Mouse (Mus musculus): Measurements from ENCODE around the gene Wdr31. TPM values are rescaled to one million over a fixed set of nuclear protein-coding genes. Genes with fewer than 3 reads are reported as not detected.

The Wdr31 gene
- polyA plus RNA-seq, 1 experiment: 8.3 TPM

GRCm38 (mm10) chr4:62501534-62501933, 30.8 kb upstream of the Wdr31 start:
- TF ChIP-seq CTCF (IDR thresholded peaks at IDR 0.05; ENCODE audit: extremely low read depth, insufficient read depth, low read length) (no peak), POLR2A (IDR thresholded peaks at IDR 0.05; ENCODE audit: extremely low read depth, insufficient read depth, low read length) (no peak)
- H3K27ac ChIP-seq (ENCODE audit: insufficient read depth, low read length): no peak overlapping the region
- H3K4me3 ChIP-seq (ENCODE audit: insufficient read depth, low read length): peak overlapping the region; percentile 66
- peaks cover 2% of the 10 kb centered on the region for H3K4me1 ChIP-seq (ENCODE audit: control insufficient read depth, insufficient read depth, low read length)

DNA sequence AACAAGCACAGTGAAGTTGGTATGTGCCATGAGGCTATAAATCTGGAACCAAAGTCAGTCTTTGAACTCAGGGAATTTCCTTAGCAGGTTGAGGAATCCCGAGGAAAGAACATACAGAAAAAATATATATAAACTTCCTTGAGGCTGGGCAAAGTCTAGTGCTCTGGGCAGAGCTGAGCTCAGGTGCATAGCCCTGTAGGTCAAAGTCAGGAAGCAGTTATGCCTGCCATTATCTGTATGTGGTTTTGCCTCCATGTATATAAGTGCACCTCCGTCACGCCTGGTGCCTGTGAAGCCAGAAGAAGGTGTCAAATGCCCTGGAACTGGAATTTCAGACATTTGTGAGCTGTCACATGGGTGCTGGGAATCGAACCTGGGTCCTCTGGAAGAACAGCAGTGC, 30.1 kb upstream of the Wdr31 start:
- peaks cover 5% of the 10 kb centered on the region for H3K4me1 ChIP-seq (ENCODE audit: control insufficient read depth, insufficient read depth, low read length)
- no peak overlapping the region for H3K4me3 ChIP-seq (ENCODE audit: insufficient read depth, low read length)
- H3K27ac ChIP-seq (ENCODE audit: insufficient read depth, low read length): no peak overlapping the region
- TF ChIP-seq POLR2A (IDR thresholded peaks at IDR 0.05; ENCODE audit: extremely low read depth, insufficient read depth, low read length): no peak
- TF ChIP-seq CTCF (IDR thresholded peaks at IDR 0.05; ENCODE audit: extremely low read depth, insufficient read depth, low read length): no peak

DNA sequence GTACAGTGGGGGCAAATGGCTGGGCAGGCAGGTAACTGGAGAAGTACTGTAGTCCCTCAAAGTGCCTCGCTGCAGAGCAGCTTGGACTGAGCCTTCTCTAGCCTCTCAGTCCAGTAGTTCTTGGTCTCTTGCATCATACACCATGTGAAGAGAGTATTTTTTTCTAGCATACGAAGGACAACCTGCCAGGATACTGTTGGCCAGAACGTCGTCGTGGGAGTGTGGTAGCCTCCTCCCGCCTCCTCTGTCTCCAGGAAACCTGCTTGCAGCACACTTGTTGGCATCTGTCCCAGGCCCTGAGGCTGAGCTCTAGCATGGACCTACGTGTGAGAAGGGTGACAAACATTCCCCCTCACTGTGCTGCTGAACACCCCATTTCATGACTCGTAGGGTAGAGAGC, 26.1 kb upstream of the Wdr31 start:
- TF ChIP-seq CTCF (IDR thresholded peaks at IDR 0.05; ENCODE audit: extremely low read depth, insufficient read depth, low read length) (no peak), POLR2A (IDR thresholded peaks at IDR 0.05; ENCODE audit: extremely low read depth, insufficient read depth, low read length) (no peak)
- H3K4me1 ChIP-seq (ENCODE audit: control insufficient read depth, insufficient read depth, low read length): peaks cover 5% of the 10 kb centered on the region
- H3K4me3 ChIP-seq (ENCODE audit: insufficient read depth, low read length): no peak overlapping the region
- H3K27ac ChIP-seq (ENCODE audit: insufficient read depth, low read length): no peak overlapping the region

GRCm38 (mm10) chr4:62495946-62496345, 25.2 kb upstream of the Wdr31 start:
- no peak for TF ChIP-seq POLR2A (IDR thresholded peaks at IDR 0.05; ENCODE audit: extremely low read depth, insufficient read depth, low read length)
- no peak for TF ChIP-seq CTCF (IDR thresholded peaks at IDR 0.05; ENCODE audit: extremely low read depth, insufficient read depth, low read length)
- H3K27ac ChIP-seq (ENCODE audit: insufficient read depth, low read length): no peak overlapping the region
- H3K4me1 ChIP-seq (ENCODE audit: control insufficient read depth, insufficient read depth, low read length): peaks cover 5% of the 10 kb centered on the region
- H3K4me3 ChIP-seq (ENCODE audit: insufficient read depth, low read length): no peak overlapping the region

- Histone ChIP-seq H3K4me3 (ENCODE audit: insufficient read depth, low read length) (no peak overlapping the region), H3K4me1 (ENCODE audit: control insufficient read depth, insufficient read depth, low read length) (peaks cover 5% of the 10 kb centered on the region), H3K27ac (ENCODE audit: insufficient read depth, low read length) (no peak overlapping the region)
- TF ChIP-seq POLR2A (IDR thresholded peaks at IDR 0.05; ENCODE audit: extremely low read depth, insufficient read depth, low read length) (no peak), CTCF (IDR thresholded peaks at IDR 0.05; ENCODE audit: extremely low read depth, insufficient read depth, low read length) (no peak)
Measured at GRCm38 (mm10) chr4:62494230-62494629, 23.5 kb upstream of the Wdr31 start.

DNA sequence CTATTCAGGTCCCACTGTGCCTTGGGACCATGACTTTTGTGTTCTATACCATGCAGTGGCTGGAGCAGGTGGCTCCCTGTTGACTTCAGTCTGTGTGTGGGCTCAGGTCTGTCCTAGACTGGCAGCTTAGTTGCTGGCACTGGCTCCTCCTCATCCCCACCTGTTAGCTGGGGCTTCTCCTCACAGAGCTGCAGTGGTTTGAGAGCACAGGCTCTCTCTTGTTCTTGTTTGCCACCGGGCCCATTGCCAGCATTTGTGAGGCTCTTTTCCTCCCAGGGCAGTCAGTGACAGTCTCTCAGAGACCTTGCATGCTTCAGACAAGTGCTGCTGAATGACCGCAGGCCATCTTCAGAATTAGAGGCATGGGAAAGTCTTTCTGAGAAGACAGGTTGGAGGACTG, 22.0 kb upstream of the Wdr31 start:
- no peak overlapping the region for H3K4me3 ChIP-seq (ENCODE audit: insufficient read depth, low read length)
- TF ChIP-seq POLR2A (IDR thresholded peaks at IDR 0.05; ENCODE audit: extremely low read depth, insufficient read depth, low read length): no peak
- TF ChIP-seq CTCF (IDR thresholded peaks at IDR 0.05; ENCODE audit: extremely low read depth, insufficient read depth, low read length): no peak
- peaks cover 5% of the 10 kb centered on the region for H3K4me1 ChIP-seq (ENCODE audit: control insufficient read depth, insufficient read depth, low read length)
- H3K27ac ChIP-seq (ENCODE audit: insufficient read depth, low read length): no peak overlapping the region

- H3K27ac ChIP-seq (ENCODE audit: insufficient read depth, low read length): no peak overlapping the region
- no peak overlapping the region for H3K4me3 ChIP-seq (ENCODE audit: insufficient read depth, low read length)
- TF ChIP-seq POLR2A (IDR thresholded peaks at IDR 0.05; ENCODE audit: extremely low read depth, insufficient read depth, low read length) (no peak), CTCF (IDR thresholded peaks at IDR 0.05; ENCODE audit: extremely low read depth, insufficient read depth, low read length) (no peak)
- H3K4me1 ChIP-seq (ENCODE audit: control insufficient read depth, insufficient read depth, low read length): no peaks in the 10 kb centered on the region
Measured at GRCm38 (mm10) chr4:62487914-62488313, 17.2 kb upstream of the Wdr31 start.

DNA sequence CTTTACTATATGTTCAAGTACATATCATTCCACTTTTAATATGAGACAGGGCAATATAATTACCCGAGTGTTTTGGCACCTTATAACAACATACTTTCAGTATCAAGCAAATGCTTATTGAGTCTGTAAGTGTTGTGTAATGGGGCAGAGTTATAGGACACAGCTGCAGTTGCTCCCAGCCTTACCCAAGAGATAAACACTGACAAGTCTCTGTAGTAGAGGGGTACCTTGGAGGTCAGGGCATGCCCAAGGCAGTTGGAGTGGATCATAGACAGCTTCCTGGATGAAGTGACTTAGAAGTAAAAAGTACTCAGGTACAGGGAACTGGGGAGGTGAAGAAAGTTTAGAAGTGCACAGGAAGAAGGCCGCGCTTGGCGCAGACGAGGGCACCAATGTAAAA, 16.5 kb upstream of the Wdr31 start:
- H3K4me3 ChIP-seq (ENCODE audit: insufficient read depth, low read length): no peak overlapping the region
- no peaks in the 10 kb centered on the region for H3K4me1 ChIP-seq (ENCODE audit: control insufficient read depth, insufficient read depth, low read length)
- no peak overlapping the region for H3K27ac ChIP-seq (ENCODE audit: insufficient read depth, low read length)
- no peak for TF ChIP-seq POLR2A (IDR thresholded peaks at IDR 0.05; ENCODE audit: extremely low read depth, insufficient read depth, low read length)
- TF ChIP-seq CTCF (IDR thresholded peaks at IDR 0.05; ENCODE audit: extremely low read depth, insufficient read depth, low read length): no peak

GRCm38 (mm10) chr4:62486162-62486696, 15.5 kb upstream of the Wdr31 start:
- TF ChIP-seq POLR2A (IDR thresholded peaks at IDR 0.05; ENCODE audit: extremely low read depth, insufficient read depth, low read length) (no peak), CTCF (IDR thresholded peaks at IDR 0.05; ENCODE audit: extremely low read depth, insufficient read depth, low read length) (no peak)
- no peak overlapping the region for H3K27ac ChIP-seq (ENCODE audit: insufficient read depth, low read length)
- H3K4me3 ChIP-seq (ENCODE audit: insufficient read depth, low read length): no peak overlapping the region
- no peaks in the 10 kb centered on the region for H3K4me1 ChIP-seq (ENCODE audit: control insufficient read depth, insufficient read depth, low read length)

DNA sequence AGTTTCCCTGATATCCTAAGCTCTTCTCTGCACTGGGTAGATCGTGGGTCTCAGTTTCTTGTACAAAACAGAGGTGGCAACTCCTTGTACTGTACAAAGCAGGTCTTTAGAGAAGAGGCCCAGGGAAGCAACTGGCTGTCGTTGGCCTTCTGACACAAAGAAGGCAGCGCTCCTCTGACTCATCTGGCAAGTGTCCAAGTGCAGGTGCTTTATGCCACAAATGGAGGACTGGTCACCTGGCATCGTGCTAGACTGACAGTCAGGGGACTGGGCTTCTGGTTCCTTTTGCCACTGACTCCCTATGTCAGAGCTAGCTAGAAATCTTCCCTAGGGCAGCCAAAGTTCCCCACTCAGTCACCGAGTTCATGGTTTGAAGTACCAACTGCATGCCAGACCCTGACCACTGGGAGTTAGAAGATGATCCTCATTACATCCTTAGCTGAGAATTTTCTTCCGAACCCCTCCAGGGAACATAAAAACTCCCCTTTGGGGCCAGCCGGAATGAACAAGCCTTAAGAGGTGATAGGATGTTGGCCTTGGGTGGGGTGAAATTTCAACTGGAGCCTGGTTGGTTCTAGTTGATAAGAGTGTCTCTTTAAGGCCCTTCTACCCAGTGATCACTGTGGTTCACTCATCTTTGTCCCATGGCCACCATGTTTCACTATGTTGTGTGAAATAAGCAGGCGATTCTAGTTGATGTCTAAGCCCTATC, 14.9 kb upstream of the Wdr31 start:
- H3K4me1 ChIP-seq (ENCODE audit: control insufficient read depth, insufficient read depth, low read length): no peaks in the 10 kb centered on the region
- TF ChIP-seq CTCF (IDR thresholded peaks at IDR 0.05; ENCODE audit: extremely low read depth, insufficient read depth, low read length): no peak
- H3K27ac ChIP-seq (ENCODE audit: insufficient read depth, low read length): no peak overlapping the region

More for the DNA sequence above, 14.9 kb upstream of the Wdr31 start:
- H3K4me3 ChIP-seq (ENCODE audit: insufficient read depth, low read length): no peak overlapping the region

All from cortical plate, adult 2 months (tissue).